Mouse (Mus musculus) adrenal gland (tissue): ENCODE data around the gene Mybl2.
"Not testable (repeated sequence)": the region's sequence is repeated elsewhere in the genome, so short reads cannot be mapped to it uniquely, and the experiment has no call there.

Source experiments
- intact Hi-C: fragments of 180-260 bp; cut with DNase I; formaldehyde crosslinking; loops from one replicate; pipeline ENCODE4 v1.15.1; 2025
- long read RNA-seq, 2 experiments: library from polyadenylated mRNA; unstranded; transcript quantifications; one replicate each; pipeline ENCODE4 v2.0.0; 2020; ENCODE audit warnings: borderline replicate concordance in 1 of 2; ENCODE audit not compliant: insufficient replicate concordance in 1 of 2

Mybl2 gene
- long read RNA-seq, experiment 1 = 0 reads
- long read RNA-seq, experiment 2 = 0 reads

GRCm38 (mm10) chr2:163054335-163054840 lies at the start of gene Mybl2:
Gene Mybl2 (plus strand): TSS chr2:163054687.
- intact Hi-C loops = no loop called here

GRCm38 (mm10) chr2:163007299-163007698 lies 47.2 kb upstream of the Mybl2 start:
- intact Hi-C loops = no loop called here

GRCm38 (mm10) chr2:163016916-163017743 lies 37.4 kb upstream of the Mybl2 start, which contains the start of gene Ift52:
Gene Ift52 (plus strand): TSS chr2:163017354.
- intact Hi-C loops = no loop called here

- intact Hi-C loops = no loop called here
These were observed 23.2 kb upstream of the Mybl2 start for GRCm38 (mm10) chr2:163031289-163031688.

- intact Hi-C loops = no loop called here
These were observed 22.7 kb upstream of the Mybl2 start for GRCm38 (mm10) chr2:163031757-163032156.

GRCm38 (mm10) chr2:163032622-163033021 lies 21.9 kb upstream of the Mybl2 start:
- intact Hi-C loops = no loop called here

- intact Hi-C loops = no loop called here
These were observed 14.5 kb upstream of the Mybl2 start for GRCm38 (mm10) chr2:163039940-163040339.

GRCm38 (mm10) chr2:163048125-163048524 lies 6.4 kb upstream of the Mybl2 start:
- intact Hi-C loops = loop anchor here (2.0 kb wide), 1 partner anchor 43 kb away; no protein-coding TSS in a partner anchor

GRCm38 (mm10) chr2:163049116-163049515 lies 5.4 kb upstream of the Mybl2 start:
- intact Hi-C loops = loop anchor here (2.0 kb wide), 1 partner anchor 42 kb away; no protein-coding TSS in a partner anchor

- intact Hi-C loops = no loop called here
These were observed 2.8 kb upstream of the Mybl2 start for GRCm38 (mm10) chr2:163051691-163052090.

GRCm38 (mm10) chr2:163052101-163052500 lies 2.4 kb upstream of the Mybl2 start:
- intact Hi-C loops = no loop called here

GRCm38 (mm10) chr2:163052826-163053225 lies 1.7 kb upstream of the Mybl2 start:
- intact Hi-C loops = no loop called here

- intact Hi-C loops = no loop called here
These were observed 506 bp downstream of the Mybl2 start for GRCm38 (mm10) chr2:163054891-163055494.

GRCm38 (mm10) chr2:163055715-163056114 lies 1.2 kb downstream of the Mybl2 start:
- intact Hi-C loops = no loop called here

- intact Hi-C loops = no loop called here
These were observed 2.1 kb downstream of the Mybl2 start for GRCm38 (mm10) chr2:163056584-163056983.

GRCm38 (mm10) chr2:163058981-163059380 lies 4.5 kb downstream of the Mybl2 start:
- intact Hi-C loops = not testable (repeated sequence)

GRCm38 (mm10) chr2:163060630-163061029 lies 6.1 kb downstream of the Mybl2 start:
- intact Hi-C loops = no loop called here

- intact Hi-C loops = no loop called here
These were observed 7.0 kb downstream of the Mybl2 start for GRCm38 (mm10) chr2:163061203-163062118.

- intact Hi-C loops = no loop called here
These were observed 7.6 kb downstream of the Mybl2 start for GRCm38 (mm10) chr2:163062119-163062508.

GRCm38 (mm10) chr2:163066326-163066725 lies 11.8 kb downstream of the Mybl2 start:
- intact Hi-C loops = no loop called here

GRCm38 (mm10) chr2:163067233-163067632 lies 12.7 kb downstream of the Mybl2 start:
- intact Hi-C loops = no loop called here
